Mouse (Mus musculus) cerebellum, adult 8-10 months (tissue): ENCODE results near the gene Timm13.

Experiments
- DNase-seq: peaks from one replicate; pipeline ENCODE4 v3.0.0; 2022

The Timm13 gene

GRCm38 (mm10) chr10:80902273-80902940, 1.6 kb upstream of the Timm13 start:
- DNase-seq = no peak

- DNase-seq = peak; percentile 53
These were observed 872 bp upstream of the Timm13 start for GRCm38 (mm10) chr10:80901409-80902272.

GRCm38 (mm10) chr10:80899591-80900317, 1.0 kb downstream of the Timm13 start:
- peak; percentile 47 for DNase-seq

GRCm38 (mm10) chr10:80899074-80899473, 1.7 kb downstream of the Timm13 start:
- no peak for DNase-seq

DNA sequence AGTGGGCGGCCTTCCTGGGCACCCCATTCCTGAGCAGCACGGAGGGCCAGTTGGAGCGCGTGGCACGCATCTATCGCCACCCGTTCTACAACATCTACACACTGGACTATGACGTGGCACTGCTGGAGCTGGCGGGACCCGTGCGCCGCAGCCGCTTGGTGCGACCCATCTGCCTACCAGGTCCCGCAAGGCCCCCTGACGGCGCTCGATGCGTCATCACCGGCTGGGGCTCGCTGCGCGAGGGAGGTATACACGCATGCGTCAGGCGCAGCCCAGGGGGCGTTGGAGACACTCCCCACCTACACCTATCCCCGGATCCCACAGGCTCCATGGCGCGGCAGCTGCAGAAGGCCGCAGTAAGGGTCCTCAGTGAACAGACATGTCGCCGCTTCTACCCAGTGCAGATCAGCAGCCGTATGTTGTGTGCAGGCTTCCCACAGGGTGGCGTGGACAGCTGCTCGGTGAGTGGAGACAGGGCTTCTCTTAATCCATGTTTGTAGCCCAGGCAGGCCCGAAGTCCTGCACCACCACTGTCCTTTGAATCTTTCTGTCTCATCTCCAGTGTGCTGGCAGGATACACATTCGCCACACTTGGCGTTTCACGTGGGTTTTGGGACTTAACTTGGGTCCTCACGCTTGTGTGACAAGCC, 2.8 kb downstream of the Timm13 start:
- DNase-seq = no peak

DNA sequence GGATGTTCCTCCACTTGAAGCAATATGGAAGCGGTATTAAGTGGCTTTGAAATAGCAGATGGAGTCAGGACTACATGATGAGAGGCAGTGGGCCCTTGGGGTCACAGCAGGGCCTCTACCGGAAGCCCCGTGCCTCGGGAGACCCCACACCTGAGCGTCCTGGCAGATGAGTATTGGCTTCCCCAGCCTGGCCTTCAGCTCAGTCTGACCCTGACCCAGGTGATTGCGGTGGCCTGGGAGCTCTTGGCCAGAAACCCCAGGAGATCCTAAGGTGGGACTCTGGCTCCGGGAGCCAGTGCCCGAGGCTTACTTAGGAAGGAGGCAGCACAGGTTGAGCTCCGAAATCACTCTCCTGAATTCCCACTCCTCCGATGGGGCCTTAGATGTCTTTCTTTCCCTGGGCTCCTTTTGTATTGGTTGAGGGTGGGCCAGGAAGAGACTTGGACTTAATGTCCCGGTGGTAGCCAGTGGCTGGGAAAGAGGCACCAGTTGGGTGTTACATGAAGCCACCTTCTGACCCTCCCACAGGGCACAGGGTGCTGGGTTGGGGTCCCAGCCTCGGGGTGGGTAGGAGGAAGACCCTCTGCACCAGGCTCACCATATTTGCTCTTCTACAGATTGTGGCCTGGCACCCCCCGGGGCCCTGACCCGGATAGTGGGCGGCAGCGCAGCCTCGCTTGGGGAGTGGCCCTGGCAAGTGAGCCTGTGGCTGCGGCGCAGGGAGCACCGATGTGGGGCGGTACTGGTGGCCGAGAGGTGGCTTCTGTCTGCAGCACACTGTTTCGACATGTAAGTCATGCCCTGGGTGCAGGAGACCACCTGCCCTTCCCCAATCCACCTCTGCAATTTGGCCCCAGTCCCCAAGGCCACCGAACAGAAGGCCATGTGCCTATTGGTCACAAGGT, 3.9 kb downstream of the Timm13 start:
- DNase-seq = no peak

DNA sequence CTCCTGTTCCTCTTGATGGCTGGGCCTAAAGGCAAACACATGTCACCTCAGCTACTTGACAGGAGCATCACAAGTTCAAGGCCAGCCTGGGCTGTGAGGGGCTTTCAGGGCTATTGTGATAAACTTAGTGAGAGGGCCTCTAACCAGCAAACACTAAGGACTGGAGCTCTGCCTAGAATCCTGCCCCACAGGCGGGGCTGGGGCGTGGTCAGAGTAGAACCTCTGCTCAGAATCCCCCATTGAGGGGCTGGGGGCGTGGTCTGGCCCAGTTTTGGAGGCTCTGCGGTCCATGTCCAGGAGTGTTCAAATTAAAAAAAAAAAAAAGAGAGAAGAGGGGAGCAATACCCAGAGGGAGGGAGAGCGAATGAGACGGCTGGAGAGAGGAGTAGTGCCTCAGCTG, 5.1 kb downstream of the Timm13 start:
- no peak for DNase-seq

DNA sequence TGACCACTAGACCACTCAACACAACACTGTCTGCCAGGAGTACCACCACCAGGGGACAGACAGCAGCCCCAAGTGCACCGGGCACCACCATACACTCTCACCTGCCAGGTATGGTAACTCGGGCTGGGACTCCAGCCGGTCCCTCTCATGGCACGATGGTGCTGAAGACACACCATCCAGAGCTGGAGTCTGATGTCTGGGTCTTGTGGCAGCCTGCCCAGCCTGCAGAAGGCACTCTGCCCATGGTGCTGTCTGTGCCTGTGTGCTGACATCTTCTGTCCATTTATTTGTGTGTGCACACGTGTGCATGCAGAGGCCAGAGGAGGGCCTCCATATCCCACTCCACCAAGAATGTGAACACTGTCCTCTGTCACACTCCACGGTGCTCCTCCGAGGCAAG, 5.7 kb downstream of the Timm13 start:
- no peak for DNase-seq

DNA sequence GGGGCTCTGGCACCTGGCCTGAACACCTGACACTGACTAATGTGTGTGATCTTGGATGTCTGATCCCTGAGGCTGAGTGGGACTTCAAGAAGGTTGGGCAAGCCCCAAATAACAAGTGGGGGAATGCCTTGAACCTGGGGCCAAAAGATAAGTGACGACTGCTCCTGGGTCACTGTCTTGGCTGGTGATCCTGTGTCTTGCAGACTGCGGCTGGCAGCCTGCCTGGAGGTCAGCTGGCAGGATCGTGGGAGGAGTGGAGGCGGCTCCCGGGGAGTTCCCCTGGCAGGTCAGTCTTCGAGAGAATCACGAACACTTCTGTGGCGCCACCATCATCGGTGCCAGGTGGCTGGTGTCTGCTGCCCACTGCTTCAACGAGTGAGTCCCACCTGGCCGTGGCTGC, 13.6 kb downstream of the Timm13 start:
- DNase-seq = peak; percentile 72

DNA sequence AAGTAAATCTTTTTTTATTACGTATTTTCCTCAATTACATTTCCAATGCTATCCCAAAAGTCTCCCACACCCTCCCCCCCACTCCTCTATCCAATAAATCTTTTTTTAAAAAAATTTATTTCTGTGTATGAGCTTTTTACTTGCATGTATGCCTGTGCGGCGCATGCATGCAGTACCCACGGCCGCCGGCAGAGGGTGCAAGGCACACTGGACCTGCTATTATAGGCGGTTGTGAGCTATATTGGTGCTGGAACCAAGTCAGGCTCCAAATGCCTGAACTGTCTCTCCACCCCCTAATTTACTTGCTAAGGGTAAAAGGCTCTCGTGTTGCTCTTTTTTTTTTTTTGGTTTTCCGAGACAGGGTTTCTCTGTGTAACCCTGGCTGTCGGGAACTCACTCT, 19.5 kb downstream of the Timm13 start:
- peak; percentile 73 for DNase-seq

DNA sequence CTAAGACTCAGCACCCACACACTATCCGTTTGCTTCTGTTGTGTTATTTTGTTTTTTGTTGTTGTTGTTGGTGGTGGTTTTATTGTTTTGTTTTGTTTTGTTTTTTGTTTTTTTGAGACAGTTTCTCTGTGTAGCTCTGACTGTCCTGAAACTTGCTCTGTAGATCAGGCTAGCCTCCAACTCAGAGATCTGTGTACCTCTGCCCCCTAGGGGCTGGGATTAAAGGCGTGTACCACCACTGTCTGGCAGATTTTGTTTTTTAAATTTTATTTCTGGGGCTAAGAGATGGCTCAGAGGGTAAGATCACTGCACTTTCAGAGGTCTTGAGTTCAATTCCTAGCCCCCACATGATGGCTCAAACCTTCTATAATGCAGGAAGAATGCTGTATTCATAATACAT, 19.9 kb downstream of the Timm13 start:
- DNase-seq = no peak

GRCm38 (mm10) chr10:80880131-80880641, 20.6 kb downstream of the Timm13 start:
- peak; percentile 78 for DNase-seq

DNA sequence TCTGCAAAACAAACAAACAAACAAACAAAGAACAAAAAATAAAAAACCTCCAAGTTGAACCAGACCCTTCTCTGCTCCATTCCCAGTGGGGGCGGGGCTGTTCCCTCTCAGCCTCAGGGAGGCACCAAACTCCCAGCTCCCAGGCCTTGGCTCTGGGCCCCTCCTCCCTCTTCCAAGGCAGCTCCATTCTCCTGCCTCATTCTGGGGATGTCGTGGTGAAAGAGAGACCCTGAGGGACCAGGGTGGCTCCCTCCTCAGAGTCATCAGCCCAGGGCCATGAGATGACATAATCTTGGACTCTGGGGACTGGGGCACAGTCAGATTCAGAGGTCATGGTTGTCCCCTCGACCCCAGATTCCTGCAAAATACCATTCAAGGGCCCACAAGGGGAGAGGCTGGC, 24.2 kb downstream of the Timm13 start:
- DNase-seq = no peak

- DNase-seq = peak; percentile 69
These were observed 24.7 kb downstream of the Timm13 start for GRCm38 (mm10) chr10:80876028-80876427.

DNA sequence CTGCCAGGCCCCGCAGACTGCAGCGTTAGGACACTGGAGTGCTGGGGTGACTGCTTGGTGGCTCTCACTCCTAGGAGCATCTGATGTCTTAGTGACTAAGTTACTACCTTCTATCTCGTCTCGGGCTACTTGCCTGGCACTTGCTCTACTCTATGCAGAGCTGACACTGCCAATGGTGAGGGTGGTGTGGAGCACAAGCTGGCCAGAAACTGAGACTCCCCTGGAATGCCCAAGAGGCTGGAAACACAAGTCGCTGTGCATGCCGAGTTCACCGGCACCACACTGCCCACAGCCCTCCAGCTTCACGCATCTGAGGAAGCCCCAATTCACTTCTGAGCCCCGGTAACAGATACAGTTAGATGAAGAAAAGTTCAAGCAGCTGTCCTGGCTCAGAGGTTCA, 26.7 kb downstream of the Timm13 start:
- no peak for DNase-seq

- no peak for DNase-seq
These were observed 29.2 kb downstream of the Timm13 start, which contains the start of gene Tmprss9 for GRCm38 (mm10) chr10:80871581-80871980. TSS of gene Tmprss9 (plus strand) at chr10:80871848.

GRCm38 (mm10) chr10:80870993-80871392, 29.8 kb downstream of the Timm13 start:
- DNase-seq = no peak

DNA sequence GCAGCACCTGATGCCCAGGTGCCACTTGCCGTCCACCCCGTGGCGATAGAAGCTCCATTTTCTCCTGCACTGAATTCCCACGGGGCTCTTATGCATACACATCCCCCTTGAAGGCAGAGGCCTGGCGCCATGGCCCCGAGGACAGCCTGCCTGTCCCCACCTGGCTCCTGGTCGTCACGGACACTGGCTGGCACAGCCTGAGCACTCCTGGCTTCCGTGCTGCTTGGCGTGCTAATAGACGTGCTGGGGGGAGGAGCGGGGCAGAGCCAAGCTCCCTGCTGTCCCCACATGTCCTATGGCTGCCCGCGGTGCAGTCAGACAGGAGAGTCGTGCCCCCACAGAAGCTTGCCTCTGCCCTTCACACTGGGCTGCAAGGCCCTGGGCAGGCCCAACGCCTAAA, 36.3 kb downstream of the Timm13 start:
- peak; percentile 77 for DNase-seq

DNA sequence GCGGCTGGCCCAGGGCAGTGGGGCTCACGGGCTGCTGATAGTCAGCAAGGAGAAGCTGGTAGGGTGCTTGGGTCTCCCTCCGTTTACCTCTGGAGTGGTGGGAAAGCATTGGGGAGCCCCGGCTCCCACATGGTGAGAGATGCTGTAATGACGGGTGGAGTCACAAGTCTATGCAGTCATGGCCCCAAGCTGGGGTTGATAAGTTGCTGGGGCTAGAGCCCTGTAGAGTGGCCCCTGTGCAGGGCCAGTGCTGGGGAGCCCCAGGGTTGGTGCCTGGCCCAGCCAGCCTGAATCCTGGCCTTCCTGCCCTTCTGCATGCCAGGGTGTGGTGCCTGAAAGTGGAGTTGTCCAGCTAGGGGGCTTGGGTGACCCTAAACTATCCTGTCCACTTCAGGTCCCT, 38.5 kb downstream of the Timm13 start:
- DNase-seq = no peak

DNA sequence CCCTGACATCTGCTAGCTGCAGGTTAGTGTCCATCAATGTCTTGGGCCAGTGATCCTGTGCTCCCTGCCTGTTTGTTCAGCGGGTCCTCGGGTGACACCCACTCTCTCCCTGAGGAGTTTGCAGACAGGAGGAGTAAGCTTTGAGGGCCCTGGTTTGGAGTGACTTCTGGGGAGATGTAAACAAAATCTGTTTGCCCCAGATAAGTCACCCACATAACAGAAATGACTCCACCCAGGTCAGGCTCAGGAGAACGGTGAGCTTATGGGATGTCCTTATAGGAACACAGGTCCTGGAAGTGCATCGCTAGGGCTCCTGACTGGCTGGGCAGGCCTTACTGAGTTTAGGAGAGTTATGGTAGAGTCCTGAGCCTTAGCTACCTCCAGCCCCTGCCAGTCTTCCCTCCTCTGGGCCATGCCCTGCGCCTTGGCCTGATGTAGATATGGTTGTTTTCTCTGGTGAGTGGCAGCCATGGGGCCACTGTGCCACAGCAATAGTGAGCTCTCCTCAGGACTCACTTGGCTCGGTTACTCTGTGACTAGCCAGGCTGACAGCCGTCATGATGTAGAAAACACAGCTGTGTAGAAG, 42.3 kb downstream of the Timm13 start:
- DNase-seq = no peak

DNA sequence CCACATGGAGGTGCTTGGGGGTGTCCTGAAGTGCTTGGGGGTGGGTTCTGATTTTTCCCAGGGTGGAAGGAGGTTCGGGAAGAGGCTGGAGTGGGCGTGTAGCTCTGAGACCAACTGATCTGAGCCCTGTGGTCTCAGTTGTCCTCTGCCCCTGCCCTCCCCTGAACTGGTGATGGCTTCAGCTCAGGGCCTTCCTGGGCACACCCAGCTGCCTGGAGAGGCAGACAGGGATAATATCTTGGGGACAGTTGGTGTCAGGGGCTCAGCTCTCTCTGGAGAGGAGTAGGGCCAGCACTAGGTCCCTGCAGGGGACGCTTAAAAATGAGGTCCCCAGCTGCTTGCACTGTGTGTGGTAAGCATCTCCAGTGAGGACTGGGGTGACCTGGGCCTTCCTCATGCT, 42.9 kb downstream of the Timm13 start:
- no peak for DNase-seq
